Mouse (Mus musculus): Measurements from ENCODE around the gene Nfkbia. TPM values are rescaled to one million over a fixed set of nuclear protein-coding genes. Genes with fewer than 3 reads are reported as not detected.

Nfkbia gene
- 49.6 and 52.1 TPM in 2 replicates for polyA plus RNA-seq (2014; fragmentation: Nextera tagmentation; extraction: Ambion mirVana)

GRCm38 (mm10) chr12:55492184-55492898, at the start of gene Nfkbia:
Gene Nfkbia, minus strand, starts transcription at chr12:55492647.
- Histone ChIP-seq H3K4me2 (ENCODE audit: low read length) (peak within 1 kb of the TSS; percentile 59), H3K4me1 (ENCODE audit: control insufficient read depth, insufficient read depth, low read length) (peaks cover 13% of the 10 kb centered on the region), H3K27ac (replicated peaks; ENCODE audit: low read depth, low read length) (peak within 1 kb of the TSS; percentile 98), H3K27me3 (ENCODE audit: control insufficient read depth, insufficient read depth, low read length) (no peaks in the 10 kb centered on the region), H3K4me3 (replicated peaks; ENCODE audit: low read depth, low read length) (peak within 1 kb of the TSS; percentile 89), H3K9ac (replicated peaks; ENCODE audit: low read length) (peak within 1 kb of the TSS; percentile 97), H3K9me3 (ENCODE audit: control insufficient read depth, low read length) (no peaks in the 10 kb centered on the region), H3K36me3 (ENCODE audit: control insufficient read depth, insufficient read depth, low read length) (peaks cover 34% of the 10 kb centered on the region)
- DNase-seq: peak; percentile 91
- peak; percentile 87 for ATAC-seq (ENCODE audit: low FRiP score, low TSS enrichment)
- under 1% methylated on average over 58 of the region's 58 CpGs for WGBS

- H3K4me3 ChIP-seq (replicated peaks; ENCODE audit: low read depth, low read length): no peak overlapping the region
- ATAC-seq (ENCODE audit: low FRiP score, low TSS enrichment) (no peak), DNase-seq (no peak)
- no peak overlapping the region for H3K9ac ChIP-seq (replicated peaks; ENCODE audit: low read length)
- H3K4me1 ChIP-seq (ENCODE audit: control insufficient read depth, insufficient read depth, low read length): peaks cover 4% of the 10 kb centered on the region; the same call in 1 of the 2 replicates
- no peaks in the 10 kb centered on the region for H3K9me3 ChIP-seq (ENCODE audit: control insufficient read depth, low read length)
- no peak overlapping the region for H3K4me2 ChIP-seq (ENCODE audit: low read length)
- H3K36me3 ChIP-seq (ENCODE audit: control insufficient read depth, insufficient read depth, low read length): no peaks in the 10 kb centered on the region
- no peak overlapping the region for H3K27ac ChIP-seq (replicated peaks; ENCODE audit: low read depth, low read length)
- H3K27me3 ChIP-seq (ENCODE audit: control insufficient read depth, insufficient read depth, low read length): no peaks in the 10 kb centered on the region
- 48% methylated on average over 8 of the region's 8 CpGs for WGBS
Observed at GRCm38 (mm10) chr12:55539157-55539556, 46.7 kb upstream of the Nfkbia start.

GRCm38 (mm10) chr12:55538328-55538971, 46.0 kb upstream of the Nfkbia start:
- 86% methylated on average over 1 of the region's 1 CpGs for WGBS
- H3K9ac ChIP-seq (replicated peaks; ENCODE audit: low read length): no peak overlapping the region
- no peaks in the 10 kb centered on the region for H3K9me3 ChIP-seq (ENCODE audit: control insufficient read depth, low read length)
- H3K36me3 ChIP-seq (ENCODE audit: control insufficient read depth, insufficient read depth, low read length): no peaks in the 10 kb centered on the region
- no peaks in the 10 kb centered on the region for H3K27me3 ChIP-seq (ENCODE audit: control insufficient read depth, insufficient read depth, low read length)
- peaks cover 4% of the 10 kb centered on the region; the same call in 1 of the 2 replicates for H3K4me1 ChIP-seq (ENCODE audit: control insufficient read depth, insufficient read depth, low read length)
- H3K27ac ChIP-seq (replicated peaks; ENCODE audit: low read depth, low read length): no peak overlapping the region
- H3K4me3 ChIP-seq (replicated peaks; ENCODE audit: low read depth, low read length): no peak overlapping the region
- no peak for DNase-seq
- ATAC-seq (ENCODE audit: low FRiP score, low TSS enrichment): peak; percentile 77
- H3K4me2 ChIP-seq (ENCODE audit: low read length): no peak overlapping the region

GRCm38 (mm10) chr12:55537742-55538141, 45.3 kb upstream of the Nfkbia start:
- peak; percentile 27 for DNase-seq
- Histone ChIP-seq H3K27ac (replicated peaks; ENCODE audit: low read depth, low read length) (no peak overlapping the region), H3K9ac (replicated peaks; ENCODE audit: low read length) (no peak overlapping the region), H3K4me2 (ENCODE audit: low read length) (no peak overlapping the region), H3K4me3 (replicated peaks; ENCODE audit: low read depth, low read length) (no peak overlapping the region), H3K4me1 (ENCODE audit: control insufficient read depth, insufficient read depth, low read length) (peaks cover 4% of the 10 kb centered on the region; the same call in 1 of the 2 replicates), H3K27me3 (ENCODE audit: control insufficient read depth, insufficient read depth, low read length) (no peaks in the 10 kb centered on the region), H3K36me3 (ENCODE audit: control insufficient read depth, insufficient read depth, low read length) (no peaks in the 10 kb centered on the region), H3K9me3 (ENCODE audit: control insufficient read depth, low read length) (no peaks in the 10 kb centered on the region)
- 29% methylated on average over 7 of the region's 7 CpGs for WGBS
- no peak for ATAC-seq (ENCODE audit: low FRiP score, low TSS enrichment)

GRCm38 (mm10) chr12:55536537-55537135, 44.2 kb upstream of the Nfkbia start:
- WGBS: 4% methylated on average over 14 of the region's 14 CpGs
- Histone ChIP-seq H3K4me2 (ENCODE audit: low read length) (peak overlapping the region; percentile 39), H3K9ac (replicated peaks; ENCODE audit: low read length) (no peak overlapping the region), H3K4me3 (replicated peaks; ENCODE audit: low read depth, low read length) (no peak overlapping the region), H3K27ac (replicated peaks; ENCODE audit: low read depth, low read length) (no peak overlapping the region), H3K4me1 (ENCODE audit: control insufficient read depth, insufficient read depth, low read length) (peaks cover 4% of the 10 kb centered on the region; the same call in 1 of the 2 replicates), H3K36me3 (ENCODE audit: control insufficient read depth, insufficient read depth, low read length) (no peaks in the 10 kb centered on the region), H3K27me3 (ENCODE audit: control insufficient read depth, insufficient read depth, low read length) (no peaks in the 10 kb centered on the region), H3K9me3 (ENCODE audit: control insufficient read depth, low read length) (no peaks in the 10 kb centered on the region)
- ATAC-seq (ENCODE audit: low FRiP score, low TSS enrichment) (peak; percentile 78; the same call in 1 of the 2 replicates), DNase-seq (peak; percentile 81)

- peak; percentile 40; the same call in 1 of the 2 replicates for ATAC-seq (ENCODE audit: low FRiP score, low TSS enrichment)
- 49% methylated on average over 15 of the region's 15 CpGs for WGBS
- DNase-seq: peak; percentile 65
- Histone ChIP-seq H3K4me3 (replicated peaks; ENCODE audit: low read depth, low read length) (no peak overlapping the region), H3K9me3 (ENCODE audit: control insufficient read depth, low read length) (no peaks in the 10 kb centered on the region), H3K4me1 (ENCODE audit: control insufficient read depth, insufficient read depth, low read length) (no peaks in the 10 kb centered on the region), H3K36me3 (ENCODE audit: control insufficient read depth, insufficient read depth, low read length) (no peaks in the 10 kb centered on the region), H3K27me3 (ENCODE audit: control insufficient read depth, insufficient read depth, low read length) (no peaks in the 10 kb centered on the region), H3K27ac (replicated peaks; ENCODE audit: low read depth, low read length) (peak overlapping the region; percentile 32), H3K4me2 (ENCODE audit: low read length) (peak overlapping the region; percentile 18), H3K9ac (replicated peaks; ENCODE audit: low read length) (no peak overlapping the region)
Observed at GRCm38 (mm10) chr12:55526983-55527752, 34.7 kb upstream of the Nfkbia start.

- ATAC-seq (ENCODE audit: low FRiP score, low TSS enrichment): peak; percentile 69
- WGBS: 33% methylated on average over 15 of the region's 15 CpGs
- peak overlapping the region; percentile 11; the same call in 1 of the 2 replicates for H3K4me2 ChIP-seq (ENCODE audit: low read length)
Observed at GRCm38 (mm10) chr12:55518061-55518738, 25.8 kb upstream of the Nfkbia start.

GRCm38 (mm10) chr12:55508817-55509216, 16.4 kb upstream of the Nfkbia start:
- Histone ChIP-seq H3K9me3 (ENCODE audit: control insufficient read depth, low read length) (no peaks in the 10 kb centered on the region), H3K36me3 (ENCODE audit: control insufficient read depth, insufficient read depth, low read length) (no peaks in the 10 kb centered on the region), H3K4me1 (ENCODE audit: control insufficient read depth, insufficient read depth, low read length) (no peaks in the 10 kb centered on the region), H3K4me2 (ENCODE audit: low read length) (no peak overlapping the region), H3K9ac (replicated peaks; ENCODE audit: low read length) (no peak overlapping the region), H3K27ac (replicated peaks; ENCODE audit: low read depth, low read length) (no peak overlapping the region), H3K4me3 (replicated peaks; ENCODE audit: low read depth, low read length) (no peak overlapping the region), H3K27me3 (ENCODE audit: control insufficient read depth, insufficient read depth, low read length) (no peaks in the 10 kb centered on the region)
- DNase-seq (no peak), ATAC-seq (ENCODE audit: low FRiP score, low TSS enrichment) (no peak)
- 82% methylated on average over 5 of the region's 5 CpGs for WGBS

More at GRCm38 (mm10) chr12:55518061-55518738, 25.8 kb upstream of the Nfkbia start:
- Histone ChIP-seq H3K9me3 (ENCODE audit: control insufficient read depth, low read length) (no peaks in the 10 kb centered on the region), H3K9ac (replicated peaks; ENCODE audit: low read length) (no peak overlapping the region), H3K4me1 (ENCODE audit: control insufficient read depth, insufficient read depth, low read length) (no peaks in the 10 kb centered on the region), H3K27ac (replicated peaks; ENCODE audit: low read depth, low read length) (no peak overlapping the region), H3K36me3 (ENCODE audit: control insufficient read depth, insufficient read depth, low read length) (no peaks in the 10 kb centered on the region), H3K4me3 (replicated peaks; ENCODE audit: low read depth, low read length) (no peak overlapping the region), H3K27me3 (ENCODE audit: control insufficient read depth, insufficient read depth, low read length) (no peaks in the 10 kb centered on the region)
- DNase-seq: peak; percentile 75
